19 mouse cellular contexts compared by ENCODE assay signal in the genomic region with DNA sequence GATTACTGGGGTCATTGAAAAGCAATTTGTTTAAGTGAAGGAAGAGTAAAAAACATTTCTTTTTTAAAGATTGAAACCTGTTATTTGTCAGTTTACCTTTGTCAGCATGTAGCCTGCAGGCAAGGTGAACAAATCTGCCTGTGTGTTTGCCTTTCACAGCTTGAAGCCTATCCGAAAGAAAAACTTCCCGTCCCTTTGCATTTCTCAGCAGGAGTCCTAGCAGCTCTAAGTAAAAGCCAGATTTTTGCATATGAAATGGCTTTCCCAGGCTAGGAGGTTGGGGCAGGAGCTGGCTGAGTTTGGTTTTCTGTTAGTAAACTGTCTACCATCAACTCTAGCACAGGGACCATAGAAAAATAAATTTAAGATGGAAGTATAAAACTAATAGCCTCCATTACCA. TPM values are rescaled to one million over a fixed set of nuclear protein-coding genes. Genes with fewer than 3 reads are reported as not detected.
"Had no signal": no experiment of that assay in that cellular context is flagged by ENCODE, and none has a peak within 500 bp of the region (broad histone marks: within the 10 kb centered on the region; RNA-seq: fewer than 3 reads in every experiment).

No protein-coding gene starts in this region.

- DNase-seq: lung, adult 18-20 months; lung, embryonic 14.5 days; lung, postnatal 10 days; lung, postnatal 4 days; midbrain, embryonic 14.5 days; retina, postnatal 1 day; right cerebral cortex, adult 18-20 months; right cerebral cortex, postnatal 25 days; right cerebral cortex, postnatal 4 days; spleen, adult 18-20 months; thymus, adult 18-20 months; thymus, postnatal 14 days; thymus, postnatal 36 days had no signal

- H3K4me3 ChIP-seq: midbrain, embryonic 10.5 days; midbrain, embryonic 12.5 days; myocyte; neural tube, embryonic 13.5 days; neural tube, embryonic 15.5 days had no signal

- H3K27ac ChIP-seq: midbrain, embryonic 10.5 days; midbrain, embryonic 12.5 days; neural tube, embryonic 13.5 days; neural tube, embryonic 15.5 days had no signal

RNA-seq across cellular contexts. Expression of a gene that starts 32.4 kb away (rescaled TPM):
- total RNA-seq: megakaryocyte, adult 5-6 weeks had no signal
